In genomic region chr14:77508036-77508435, GRCm38 (mm10) we compare ENCODE assay signal across 13 mouse cellular contexts.
DNase-seq lines count a peak whose midpoint lies in the region; ATAC-seq and TF ChIP-seq lines count a peak whose summit lies in the region.
"Had no signal": no experiment of that assay in that cellular context is flagged by ENCODE, and none has a peak within 500 bp of the region (broad histone marks: within the 10 kb centered on the region; RNA-seq: fewer than 3 reads in every experiment).

No protein-coding gene starts in this region.

- peak; percentile 78; the same call in 1 of the 2 replicates for ATAC-seq in hindbrain, postnatal 0 days
- ATAC-seq in hindbrain, embryonic 11.5 days (ENCODE audit: low FRiP score), result no peak
- no peak for ATAC-seq in inflammation-experienced regulatory T-cells, adult 6 months

- H3K27me3 ChIP-seq in hindbrain, postnatal 0 days (ENCODE audit: insufficient read depth, low read length), result no peaks in the 10 kb centered on the region
- no peaks in the 10 kb centered on the region for H3K27me3 ChIP-seq in hindbrain, embryonic 11.5 days (ENCODE audit: control insufficient read depth, insufficient read depth, low read length)
- no peaks in the 10 kb centered on the region for H3K27me3 ChIP-seq in forebrain, embryonic 10.5 days (ENCODE audit: poor library complexity, severe bottlenecking)
- H3K27me3 ChIP-seq: hindbrain, embryonic 12.5 days; lung, embryonic 15.5 days; midbrain, embryonic 12.5 days had no signal

- no peaks in the 10 kb centered on the region for H3K9me3 ChIP-seq in hindbrain, postnatal 0 days (ENCODE audit: low read length)
- no peaks in the 10 kb centered on the region for H3K9me3 ChIP-seq in hindbrain, embryonic 11.5 days (ENCODE audit: control insufficient read depth, low read length)
- peaks cover under 1% of the 10 kb centered on the region; the same call in 1 of the 2 replicates for H3K9me3 ChIP-seq in forebrain, embryonic 10.5 days
- H3K9me3 ChIP-seq: hindbrain, embryonic 12.5 days; lung, embryonic 15.5 days; midbrain, embryonic 12.5 days had no signal

- no peak overlapping the region for H3K4me2 ChIP-seq in hindbrain, postnatal 0 days (ENCODE audit: low read depth, low read length)
- H3K4me2 ChIP-seq in hindbrain, embryonic 11.5 days (replicated peaks; ENCODE audit: low read depth, low read length), result no peak overlapping the region
- H3K4me2 ChIP-seq: hindbrain, embryonic 12.5 days; lung, embryonic 15.5 days; midbrain, embryonic 12.5 days had no signal

- no peak for TF ChIP-seq CTCF in hindbrain, postnatal 0 days (IDR thresholded peaks at IDR 0.05; ENCODE audit: low read depth)

- intact Hi-C loops in heart, postnatal 10 days (cut with DNase I), result no loop called here

- no peak overlapping the region for H3K9ac ChIP-seq in hindbrain, postnatal 0 days (replicated peaks; ENCODE audit: low read length)
- no peak overlapping the region for H3K9ac ChIP-seq in hindbrain, embryonic 11.5 days (ENCODE audit: low read depth, low read length)
- H3K9ac ChIP-seq: hindbrain, embryonic 12.5 days; lung, embryonic 15.5 days; midbrain, embryonic 12.5 days had no signal

- H3K27ac ChIP-seq in hindbrain, postnatal 0 days, result no peak overlapping the region
- no peak overlapping the region for H3K27ac ChIP-seq in hindbrain, embryonic 11.5 days (ENCODE audit: low read depth, low read length)
- H3K27ac ChIP-seq in forebrain, embryonic 10.5 days, result no peak overlapping the region
- H3K27ac ChIP-seq: hindbrain, embryonic 12.5 days; lung, embryonic 15.5 days; midbrain, embryonic 12.5 days; stomach, postnatal 0 days had no signal

- H3K36me3 ChIP-seq in hindbrain, postnatal 0 days (ENCODE audit: insufficient read depth, low read length), result no peaks in the 10 kb centered on the region
- no peaks in the 10 kb centered on the region for H3K36me3 ChIP-seq in hindbrain, embryonic 11.5 days (ENCODE audit: control insufficient read depth, insufficient read depth, low read length)
- H3K36me3 ChIP-seq in forebrain, embryonic 10.5 days (replicated peaks), result peaks cover under 1% of the 10 kb centered on the region; the same call in 1 of the 2 replicates
- H3K36me3 ChIP-seq: lung, embryonic 15.5 days had no signal

- H3K4me1 ChIP-seq in hindbrain, postnatal 0 days (ENCODE audit: insufficient read depth, low read length), result no peaks in the 10 kb centered on the region
- H3K4me1 ChIP-seq in hindbrain, embryonic 11.5 days (replicated peaks; ENCODE audit: control insufficient read depth, insufficient read depth, low read length), result no peaks in the 10 kb centered on the region
- peaks cover 16% of the 10 kb centered on the region for H3K4me1 ChIP-seq in forebrain, embryonic 10.5 days
- H3K4me1 ChIP-seq: hindbrain, embryonic 12.5 days; lung, embryonic 15.5 days had no signal

- WGBS in hindbrain, postnatal 0 days, result 45% methylated on average over 12 of the region's 12 CpGs
- 76% methylated on average over 12 of the region's 12 CpGs for WGBS in hindbrain, embryonic 11.5 days
- whole genome bisulfite sequencing in forebrain, embryonic 10.5 days, result 92% methylated on average over 12 of the region's 12 CpGs

- DNase-seq in hindbrain, postnatal 0 days (ENCODE audit: low spot score), result peak; percentile 48
- DNase-seq in hindbrain, embryonic 11.5 days (ENCODE audit: low spot score), result no peak
- peak; percentile 67 for DNase-seq in cerebellum, adult 11-12 months
- peak; percentile 58 to 59 for DNase-seq in cerebellum, postnatal 36 days
- peak; percentile 63 to 65 for DNase-seq in heart, postnatal 10 days
- no peak for DNase-seq in forebrain, embryonic 10.5 days (ENCODE audit: extremely low spot score, low spot score)
- DNase-seq in adrenal gland, postnatal 4 days (ENCODE audit: low spot score in 2 of 2), result no peak
- DNase-seq: kidney, adult 8-10 months had no signal

- H3K4me3 ChIP-seq in hindbrain, postnatal 0 days (ENCODE audit: low read length), result no peak overlapping the region
- H3K4me3 ChIP-seq in hindbrain, embryonic 11.5 days (ENCODE audit: low read depth, low read length), result no peak overlapping the region
- H3K4me3 ChIP-seq in forebrain, embryonic 10.5 days, result no peak overlapping the region
- H3K4me3 ChIP-seq: hindbrain, embryonic 12.5 days; lung, embryonic 15.5 days; midbrain, embryonic 12.5 days had no signal

Comparison
In these comparisons a context has a peak if more than half of its experiments do, and no peak if none do; other contexts are left out.
1. DNase-seq: peak in hindbrain, postnatal 0 days (single experiment), cerebellum, adult 11-12 months (single experiment), cerebellum, postnatal 36 days (2 of 2) and heart, postnatal 10 days (2 of 2); none in hindbrain, embryonic 11.5 days (single experiment), forebrain, embryonic 10.5 days (single experiment) and adrenal gland, postnatal 4 days (0 of 2).